Mouse (Mus musculus): Measurements from ENCODE around the gene Rab24.
A peak's percentile ranks its signal among the peaks of the same experiment; 100 is the strongest.

Gene Rab24

GRCm38 (mm10) chr13:55321434-55322129 lies at the start of gene Rab24:
TSS of gene Rab24 (minus strand) at chr13:55321946.
- DNase-seq (ENCODE audit: low spot score) = peak; percentile 76

- no peak for DNase-seq (ENCODE audit: low spot score)
Observed at GRCm38 (mm10) chr13:55371007-55371681, 49.4 kb upstream of the Rab24 start.

DNA sequence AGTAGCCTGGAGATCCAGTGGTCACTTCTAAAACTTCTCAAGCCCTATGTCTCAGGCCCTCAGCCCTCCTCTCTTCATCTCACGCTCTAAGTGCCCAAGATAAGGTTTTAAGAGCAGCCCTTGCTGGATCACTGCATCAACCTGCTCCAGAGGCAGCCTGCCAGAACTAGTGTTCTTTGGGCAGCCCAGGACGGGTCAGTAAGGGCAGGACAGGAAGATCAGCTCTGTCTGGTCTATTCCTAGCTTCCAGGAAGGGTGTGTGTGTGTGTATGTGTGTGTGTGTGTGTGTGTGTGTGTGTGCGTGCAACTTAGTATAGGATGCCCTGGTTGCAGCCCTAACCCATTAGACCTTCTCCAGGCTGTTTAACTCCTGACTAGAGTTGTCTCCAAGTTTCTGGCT lies 48.5 kb upstream of the Rab24 start:
- no peak for DNase-seq (ENCODE audit: low spot score)

GRCm38 (mm10) chr13:55369531-55370114 lies 47.9 kb upstream of the Rab24 start, which contains the start of gene Rgs14:
TSS of gene Rgs14 (plus strand) at chr13:55369732.
- DNase-seq (ENCODE audit: low spot score) = no peak

DNA sequence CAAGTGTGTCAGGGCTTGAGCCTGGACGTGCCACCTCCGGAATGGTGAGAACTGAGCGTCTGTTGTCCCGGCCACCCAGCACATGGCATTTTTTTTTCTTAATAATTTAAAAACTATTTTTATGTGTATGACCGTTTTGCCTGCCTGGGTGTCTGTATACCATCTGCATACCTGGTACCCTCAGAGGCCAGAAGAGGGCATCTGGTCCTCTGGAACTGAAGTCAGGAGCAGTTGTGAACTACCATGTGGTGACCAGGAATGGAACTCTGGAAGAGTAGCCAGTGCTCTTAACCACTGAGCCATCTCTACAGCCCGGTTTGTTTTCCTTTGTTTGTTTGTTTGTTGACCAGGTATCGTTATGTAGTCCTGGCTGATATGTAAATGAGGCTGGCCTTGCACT lies 46.7 kb upstream of the Rab24 start:
- no peak for DNase-seq (ENCODE audit: low spot score)

DNA sequence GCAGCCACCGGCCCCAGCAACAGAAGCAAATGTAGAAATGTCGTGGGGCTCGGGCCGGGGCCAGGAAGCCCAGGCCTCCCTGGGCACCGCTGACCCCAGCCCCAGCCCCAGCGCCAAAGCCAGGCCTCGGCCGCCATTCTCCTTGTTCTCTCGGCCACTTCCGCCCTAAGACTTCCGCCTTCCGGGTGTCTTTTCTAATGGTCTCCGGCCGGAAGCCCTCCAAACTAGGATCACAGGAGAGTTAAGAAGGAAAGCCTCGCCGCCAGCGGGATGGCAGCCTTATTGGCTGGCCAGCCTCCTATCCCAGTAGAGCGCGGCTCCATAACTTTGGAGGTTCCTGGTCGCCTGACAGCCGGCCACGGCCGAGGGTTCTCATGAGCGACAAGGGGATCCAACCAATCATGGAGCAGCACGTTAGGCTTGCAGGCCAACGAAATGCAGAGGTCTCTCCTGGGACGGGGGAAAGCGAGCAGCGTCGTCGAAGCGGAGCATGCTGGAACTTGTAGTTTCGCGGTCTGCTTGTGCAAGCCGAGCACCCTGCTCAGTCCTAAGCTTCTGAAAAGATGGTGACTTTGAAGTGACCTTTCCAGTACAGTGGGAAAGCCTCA lies 40.8 kb upstream of the Rab24 start, which contains the start of gene Lman2:
Gene Lman2, minus strand, starts transcription at position 331 of the 608 bp plus-strand sequence.
- peak; percentile 97 for DNase-seq (ENCODE audit: low spot score)

DNA sequence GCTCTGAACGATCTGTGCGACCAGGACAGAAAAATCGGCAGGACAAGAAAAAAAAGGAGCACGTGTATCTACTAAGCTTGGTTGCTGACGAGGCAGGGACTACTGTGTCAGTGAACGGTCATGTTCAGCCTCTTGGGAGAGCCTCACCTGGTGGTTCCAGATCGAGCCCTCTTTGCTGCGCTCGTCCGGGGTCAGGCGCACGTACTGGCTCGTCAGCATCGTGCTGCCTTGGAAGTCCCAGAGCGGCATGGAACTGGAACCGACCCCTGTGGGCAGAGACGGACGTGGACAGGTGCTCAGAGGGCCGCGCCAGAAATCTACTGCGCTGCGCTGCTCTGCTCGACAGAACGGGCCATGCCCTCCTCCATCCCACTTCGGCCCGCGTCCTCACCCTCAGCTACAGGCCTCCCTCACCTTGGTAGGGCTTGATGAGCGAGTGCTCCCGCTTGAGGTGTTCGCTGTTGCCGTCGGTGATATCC lies 40.3 kb upstream of the Rab24 start:
- DNase-seq (ENCODE audit: low spot score) = no peak

GRCm38 (mm10) chr13:55361145-55361544 lies 39.4 kb upstream of the Rab24 start:
- DNase-seq (ENCODE audit: low spot score) = no peak

DNA sequence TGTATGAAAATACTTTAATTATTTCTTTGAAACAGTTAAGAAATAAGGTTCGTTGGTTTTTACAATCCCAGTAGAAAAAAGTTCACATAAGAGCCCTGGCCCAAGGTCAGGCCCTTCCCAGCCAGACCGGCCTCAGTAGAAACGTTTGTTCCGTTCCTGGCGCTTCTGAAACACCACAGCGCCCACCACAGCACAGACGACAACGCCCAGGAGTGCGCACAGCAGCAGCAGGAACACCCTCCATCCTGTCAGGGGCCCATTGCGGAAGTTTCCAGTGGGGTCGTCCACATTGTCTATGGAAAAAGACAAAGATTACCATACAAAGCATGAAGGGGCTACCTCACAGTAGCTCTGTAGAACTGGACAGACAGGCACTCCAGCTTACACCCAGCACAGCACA lies 25.0 kb upstream of the Rab24 start:
- no peak for DNase-seq (ENCODE audit: low spot score)

GRCm38 (mm10) chr13:55344286-55344685 lies 22.5 kb upstream of the Rab24 start:
- DNase-seq (ENCODE audit: low spot score) = no peak

DNA sequence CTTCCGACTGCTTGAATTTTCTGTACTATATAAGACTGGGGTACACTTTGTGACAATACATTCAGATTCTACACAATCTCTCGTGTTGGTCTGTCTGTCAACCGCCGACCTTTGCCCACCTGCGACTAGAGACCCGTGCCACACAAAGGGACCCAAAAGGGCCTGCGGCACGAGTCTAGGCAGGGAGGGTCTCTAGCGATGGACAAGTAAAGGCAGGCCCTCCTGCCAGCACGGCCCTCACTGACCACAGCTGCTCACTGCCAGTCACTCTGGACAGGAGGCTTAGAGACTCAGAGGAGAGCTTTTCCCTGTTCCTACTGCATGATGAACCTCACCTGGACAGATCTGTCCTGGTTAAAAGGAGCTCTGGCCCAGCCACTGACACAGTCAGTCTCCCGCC lies 20.7 kb upstream of the Rab24 start:
- no peak for DNase-seq (ENCODE audit: low spot score)

DNA sequence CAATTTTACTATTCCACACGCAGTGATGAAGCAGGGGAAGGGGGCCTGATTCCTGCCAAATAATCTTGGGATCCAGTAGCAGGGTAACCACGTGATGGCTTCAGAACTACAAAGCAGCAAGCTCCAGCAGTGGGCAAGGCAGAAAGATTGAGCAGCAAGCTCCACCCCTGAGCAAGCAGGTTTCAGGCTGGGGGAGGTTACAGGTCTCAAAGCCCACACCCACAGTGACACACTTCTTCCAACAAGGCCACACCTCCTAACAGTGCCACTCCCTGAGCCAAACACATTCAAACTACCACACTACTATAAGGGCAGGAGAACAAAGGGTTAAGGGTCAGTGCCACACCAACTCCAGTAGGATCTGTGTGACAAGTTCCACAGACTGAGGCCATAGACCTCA lies 17.5 kb upstream of the Rab24 start:
- no peak for DNase-seq (ENCODE audit: low spot score)

GRCm38 (mm10) chr13:55338131-55339054 lies 16.6 kb upstream of the Rab24 start:
- DNase-seq (ENCODE audit: low spot score) = no peak

DNA sequence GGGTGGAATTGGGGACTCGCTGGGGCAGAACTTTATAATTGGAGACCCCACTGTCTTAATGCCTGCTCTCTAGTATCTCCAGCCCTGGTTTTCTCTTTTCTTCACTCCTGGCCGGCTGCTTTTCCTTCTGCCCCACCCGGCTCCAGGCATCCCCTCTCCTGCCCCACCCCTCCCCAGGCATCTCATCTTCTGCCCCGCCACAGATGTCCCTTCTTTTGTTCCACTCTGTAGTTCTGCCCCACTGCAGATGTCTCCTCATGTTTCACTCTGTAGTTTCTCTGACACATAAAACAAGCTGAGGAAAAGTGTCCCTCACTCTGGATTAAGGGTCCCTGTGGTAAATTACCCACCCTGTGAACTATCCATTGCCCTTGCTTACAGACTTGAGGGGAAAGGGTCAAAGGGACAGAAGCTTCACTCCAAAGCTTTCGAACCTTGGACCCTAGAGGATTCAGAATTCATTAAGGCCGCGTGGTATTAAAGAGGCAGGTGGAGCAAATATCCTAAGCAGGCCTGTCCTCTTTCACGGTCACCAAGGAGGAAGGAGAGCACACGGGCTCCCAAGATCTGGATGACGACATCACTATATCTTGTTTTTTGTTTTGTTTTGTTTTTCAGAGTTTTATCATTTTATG lies 15.7 kb upstream of the Rab24 start:
- DNase-seq (ENCODE audit: low spot score) = no peak

- no peak for DNase-seq (ENCODE audit: low spot score)
Observed at GRCm38 (mm10) chr13:55335701-55336100, 14.0 kb upstream of the Rab24 start.

- no peak for DNase-seq (ENCODE audit: low spot score)
Observed at GRCm38 (mm10) chr13:55332331-55332730, 10.6 kb upstream of the Rab24 start.

DNA sequence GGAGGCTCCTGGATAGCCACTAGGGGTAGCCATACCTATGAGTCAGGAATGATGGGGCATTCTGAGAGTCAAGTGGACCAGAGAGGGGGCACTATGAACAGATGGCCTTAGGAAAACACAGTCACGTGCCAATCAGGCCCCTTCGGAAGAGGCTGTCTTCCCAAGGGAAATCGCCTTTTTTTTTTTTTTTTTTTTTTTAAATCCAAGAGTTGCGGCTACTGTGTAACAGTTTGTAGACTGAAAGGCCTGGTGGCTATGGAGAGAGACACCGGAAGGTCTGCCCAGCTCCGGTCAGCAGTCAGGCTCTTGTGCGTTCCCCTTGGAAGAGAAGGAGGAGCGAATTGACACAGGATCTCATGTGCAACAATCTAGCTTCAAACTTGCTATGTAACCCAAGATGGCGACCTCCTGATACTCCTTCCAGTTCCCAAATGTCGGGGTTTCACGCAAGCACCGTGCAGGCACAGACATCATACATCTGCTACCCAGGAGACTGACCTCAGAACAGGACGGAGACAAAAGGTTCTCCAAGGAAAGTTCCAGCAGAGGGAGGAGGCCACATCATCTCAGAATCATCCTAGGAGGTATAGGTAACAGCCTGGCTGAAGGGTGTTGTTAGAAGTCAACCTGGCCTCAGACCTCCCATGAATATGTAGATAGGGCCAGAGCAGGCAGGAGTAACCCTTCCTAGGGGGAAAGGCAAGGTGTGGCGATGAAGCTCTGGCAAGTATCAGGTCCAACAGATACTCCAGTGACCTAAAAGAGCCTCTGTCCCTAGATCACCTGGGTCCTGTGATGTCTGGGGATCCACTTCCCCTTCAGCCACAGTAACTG lies 9.0 kb upstream of the Rab24 start:
- DNase-seq (ENCODE audit: low spot score) = no peak

GRCm38 (mm10) chr13:55329683-55330566 lies 8.2 kb upstream of the Rab24 start, which contains the start of gene Mxd3:
TSS of gene Mxd3 (minus strand) at chr13:55329823.
- DNase-seq (ENCODE audit: low spot score) = peak; percentile 69

DNA sequence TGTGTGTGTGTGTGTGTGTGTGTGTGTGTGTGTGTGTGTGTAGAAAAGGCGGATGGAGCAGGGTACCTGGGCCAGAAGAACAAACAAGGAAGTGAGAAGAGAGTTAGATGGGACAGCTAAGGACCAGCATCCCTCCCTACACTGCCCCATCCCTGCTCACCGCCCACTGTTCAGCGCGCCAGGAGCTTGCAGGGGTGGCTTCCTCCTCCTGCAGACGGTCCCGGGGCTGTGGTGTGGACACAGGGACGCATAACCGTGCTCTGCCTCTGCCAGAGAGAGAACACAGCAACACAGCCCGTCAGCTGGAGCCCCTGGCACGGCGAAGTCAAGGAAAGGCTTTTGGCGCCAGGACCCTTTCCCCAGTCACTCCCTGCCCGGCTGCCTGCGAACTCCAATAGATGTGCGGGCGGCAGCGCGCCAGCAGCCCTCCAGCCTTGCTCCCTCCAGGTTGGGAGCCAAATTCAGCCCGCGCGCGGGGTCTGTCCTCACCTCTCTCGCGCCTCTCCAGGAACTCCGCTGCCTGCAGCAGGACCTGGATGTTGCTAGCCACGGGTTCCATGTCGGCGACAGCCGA lies 7.5 kb upstream of the Rab24 start:
- DNase-seq (ENCODE audit: low spot score) = no peak
